Comparison of ENCODE assay signal across 8 mouse cellular contexts in the genomic region with DNA sequence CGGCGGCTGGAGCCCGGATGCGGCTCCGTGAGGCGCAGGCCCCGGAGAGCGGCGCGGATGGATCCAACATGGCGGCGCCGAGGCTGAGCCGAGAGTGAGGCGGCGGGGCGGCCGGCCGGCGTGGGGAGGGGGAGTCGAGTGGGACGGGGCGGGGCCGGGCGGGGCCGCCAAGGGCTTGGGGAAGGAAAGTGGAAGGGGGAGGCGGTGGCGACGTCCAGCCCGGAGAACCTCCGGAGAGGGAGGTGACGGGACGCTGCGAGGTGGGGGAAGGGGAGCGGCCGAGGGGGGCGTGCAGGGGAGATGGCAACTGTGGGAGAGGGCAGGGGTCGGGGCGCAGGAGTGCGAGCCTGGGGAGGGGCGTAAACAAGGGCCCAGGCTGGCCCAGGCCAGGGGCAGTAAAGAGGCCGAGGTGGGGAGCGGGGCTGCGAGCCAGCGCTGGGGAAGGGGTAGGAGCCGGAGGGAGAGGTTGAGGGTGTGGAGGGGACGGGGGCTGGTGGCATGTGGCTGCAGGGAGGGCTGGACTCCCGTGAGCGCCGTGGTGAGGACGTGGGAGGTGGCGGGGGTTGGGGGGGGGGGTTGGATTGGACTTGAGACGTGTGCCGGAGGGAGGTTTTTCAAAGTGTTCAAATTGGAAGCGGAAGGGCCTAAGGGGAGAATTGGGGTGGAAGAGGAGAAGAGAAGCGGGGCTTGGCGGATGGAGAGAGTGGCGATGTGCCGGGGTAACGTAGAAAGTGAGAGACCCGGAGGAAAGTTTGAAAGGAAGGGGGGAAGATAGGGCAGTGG. TPM values are rescaled to one million over a fixed set of nuclear protein-coding genes. Genes with fewer than 3 reads are reported as not detected.
A peak's percentile ranks its signal among the peaks of the same experiment; 100 is the strongest.
DNase-seq lines count a peak whose midpoint lies in the region; ATAC-seq and TF ChIP-seq lines count a peak whose summit lies in the region.

No protein-coding gene starts in this region.

- TF ChIP-seq EP300 in heart, postnatal 0 days (IDR thresholded peaks at IDR 0.05; ENCODE audit: low read depth) = no peak

- H3K36me3 ChIP-seq in heart, postnatal 0 days (replicated peaks; ENCODE audit: control insufficient read depth, insufficient read depth, low read length) = peaks cover 4% of the 10 kb centered on the region; the same call in 1 of the 2 replicates
- peaks cover 20% of the 10 kb centered on the region; the same call in 1 of the 2 replicates for H3K36me3 ChIP-seq in limb, embryonic 12.5 days
- peaks cover 11% of the 10 kb centered on the region; the same call in 1 of the 2 replicates for H3K36me3 ChIP-seq in midbrain, postnatal 0 days (ENCODE audit: insufficient read depth, low read length)

- no peaks in the 10 kb centered on the region for H3K9me3 ChIP-seq in heart, postnatal 0 days (replicated peaks; ENCODE audit: control insufficient read depth, low read length)
- no peaks in the 10 kb centered on the region for H3K9me3 ChIP-seq in limb, embryonic 12.5 days
- no peaks in the 10 kb centered on the region for H3K9me3 ChIP-seq in midbrain, postnatal 0 days (ENCODE audit: low read length)

- ATAC-seq in heart, postnatal 0 days (ENCODE audit: insufficient read depth, low read depth) = peak; percentile 80
- peak; percentile 87 for ATAC-seq in limb, embryonic 12.5 days (ENCODE audit: insufficient number of reproducible peaks, insufficient read depth, low FRiP score, low TSS enrichment, low read depth)
- peak; percentile 88 for ATAC-seq in midbrain, postnatal 0 days (ENCODE audit: low FRiP score)

- peak overlapping the region; percentile 70 for H3K4me2 ChIP-seq in heart, postnatal 0 days (ENCODE audit: low read depth, low read length)
- peak overlapping the region; percentile 86 for H3K4me2 ChIP-seq in limb, embryonic 12.5 days
- peak overlapping the region; percentile 80 for H3K4me2 ChIP-seq in midbrain, postnatal 0 days (ENCODE audit: low read depth, low read length, poor library complexity, severe bottlenecking)

- H3K4me3 ChIP-seq in heart, postnatal 0 days (ENCODE audit: low read depth, low read length) = peak overlapping the region; percentile 67
- peak overlapping the region; percentile 77 for H3K4me3 ChIP-seq in limb, embryonic 12.5 days (replicated peaks)
- H3K4me3 ChIP-seq in midbrain, postnatal 0 days (ENCODE audit: low read depth, low read length) = peak overlapping the region; percentile 82

- peak; percentile 56 to 63 for DNase-seq in layer of hippocampus, postnatal 25 days (ENCODE audit: extremely low spot score in 1 of 2, low spot score in 1 of 2)
- no peak for DNase-seq in layer of hippocampus, adult 11-12 months (ENCODE audit: low spot score)
- peak; percentile 56 for DNase-seq in NIH3T3 (ENCODE audit: low read depth)
- DNase-seq in embryo, embryonic 11 days = peak; percentile 95
- peak; percentile 13 for DNase-seq in heart, postnatal 0 days (ENCODE audit: low spot score)
- DNase-seq in midbrain, postnatal 0 days (ENCODE audit: low spot score) = no peak
- peak; percentile 94 for DNase-seq in yolk sac, embryonic 10.5 days (ENCODE audit: low spot score)

- peaks cover 32% of the 10 kb centered on the region for H3K4me1 ChIP-seq in heart, postnatal 0 days (ENCODE audit: control insufficient read depth, insufficient read depth)
- peaks cover 25% of the 10 kb centered on the region for H3K4me1 ChIP-seq in limb, embryonic 12.5 days (replicated peaks)
- H3K4me1 ChIP-seq in midbrain, postnatal 0 days (ENCODE audit: insufficient read depth, low read length) = peaks cover 9% of the 10 kb centered on the region

- TF ChIP-seq CTCF in heart, postnatal 0 days (IDR thresholded peaks at IDR 0.05; ENCODE audit: low read depth) = no peak
- no peak for TF ChIP-seq CTCF in midbrain, postnatal 0 days (IDR thresholded peaks at IDR 0.05)

- H3K27me3 ChIP-seq in heart, postnatal 0 days (ENCODE audit: control insufficient read depth, insufficient read depth, low read length) = no peaks in the 10 kb centered on the region
- no peaks in the 10 kb centered on the region for H3K27me3 ChIP-seq in limb, embryonic 12.5 days
- no peaks in the 10 kb centered on the region for H3K27me3 ChIP-seq in midbrain, postnatal 0 days (ENCODE audit: insufficient read depth, low read length)

- peak overlapping the region; percentile 97 for H3K9ac ChIP-seq in heart, postnatal 0 days (replicated peaks; ENCODE audit: low read depth, low read length)
- H3K9ac ChIP-seq in limb, embryonic 12.5 days (replicated peaks) = peak overlapping the region; percentile 93
- peak overlapping the region; percentile 94 for H3K9ac ChIP-seq in midbrain, postnatal 0 days (replicated peaks; ENCODE audit: low read length, poor library complexity, severe bottlenecking)

- H3K27ac ChIP-seq in heart, postnatal 0 days (ENCODE audit: low read depth) = peak overlapping the region; percentile 99
- H3K27ac ChIP-seq in limb, embryonic 12.5 days = peak overlapping the region; percentile 99
- H3K27ac ChIP-seq in midbrain, postnatal 0 days (ENCODE audit: low read depth, low read length) = peak overlapping the region; percentile 92

- WGBS in heart, postnatal 0 days = under 1% methylated on average over 57 of the region's 61 CpGs
- under 1% methylated on average over 50 of the region's 61 CpGs for WGBS in limb, embryonic 12.5 days
- 1% methylated on average over 46 of the region's 61 CpGs for WGBS in midbrain, postnatal 0 days

RNA-seq across cellular contexts. Expression of a gene that starts 0.7 kb away (rescaled TPM):
- total RNA-seq in layer of hippocampus, postnatal 25 days (2021) = 10 to 100 TPM; 34.6 to 35.4 TPM
- 20.8 and 27.1 TPM in 2 replicates for total RNA-seq in heart, postnatal 0 days (2014; rRNA removed; ENCODE audit: low replicate concordance)
- polyA plus RNA-seq in heart, postnatal 0 days (2015; fragmentation: Nextera tagmentation; extraction: Ambion mirVana) = 30.0 and 31.7 TPM in 2 replicates
- 59.2 and 62.9 TPM in 2 replicates for polyA plus RNA-seq in limb, embryonic 12.5 days (2016; fragmentation: Nextera tagmentation; extraction: Ambion mirVana)
- 29.8 and 42.1 TPM in 2 replicates for total RNA-seq in midbrain, postnatal 0 days (2014; rRNA removed)
- 38.9 and 40.3 TPM in 2 replicates for polyA plus RNA-seq in midbrain, postnatal 0 days (2015; fragmentation: Nextera tagmentation; extraction: Ambion mirVana)

RNA-seq across cellular contexts. Expression of a gene that starts 15.8 kb away (rescaled TPM):
- 10 to 100 TPM; 45.7 to 47.3 TPM for total RNA-seq in layer of hippocampus, postnatal 25 days (2021)
- total RNA-seq in heart, postnatal 0 days (2014; rRNA removed; ENCODE audit: low replicate concordance) = 39.6 and 41.5 TPM in 2 replicates
- polyA plus RNA-seq in heart, postnatal 0 days (2015; fragmentation: Nextera tagmentation; extraction: Ambion mirVana) = 31.4 and 35.2 TPM in 2 replicates
- polyA plus RNA-seq in limb, embryonic 12.5 days (2016; fragmentation: Nextera tagmentation; extraction: Ambion mirVana) = 43.8 and 43.9 TPM in 2 replicates
- 42.5 and 44.0 TPM in 2 replicates for total RNA-seq in midbrain, postnatal 0 days (2014; rRNA removed)
- polyA plus RNA-seq in midbrain, postnatal 0 days (2015; fragmentation: Nextera tagmentation; extraction: Ambion mirVana) = 45.2 and 46.6 TPM in 2 replicates

RNA-seq across cellular contexts. Expression of a gene that starts 15.8 kb away (rescaled TPM):
- total RNA-seq in layer of hippocampus, postnatal 25 days (2021) = 100 to 1,000 TPM; 163 to 173 TPM
- total RNA-seq in heart, postnatal 0 days (2014; rRNA removed; ENCODE audit: low replicate concordance) = 9.3 and 9.7 TPM in 2 replicates
- 81.8 and 94.7 TPM in 2 replicates for polyA plus RNA-seq in heart, postnatal 0 days (2015; fragmentation: Nextera tagmentation; extraction: Ambion mirVana)
- polyA plus RNA-seq in limb, embryonic 12.5 days (2016; fragmentation: Nextera tagmentation; extraction: Ambion mirVana) = 123 and 128 TPM in 2 replicates
- 17.3 and 18.4 TPM in 2 replicates for total RNA-seq in midbrain, postnatal 0 days (2014; rRNA removed)
- 139 and 155 TPM in 2 replicates for polyA plus RNA-seq in midbrain, postnatal 0 days (2015; fragmentation: Nextera tagmentation; extraction: Ambion mirVana)

RNA-seq across cellular contexts. Expression of a gene that starts 31.0 kb away (rescaled TPM):
- total RNA-seq in layer of hippocampus, postnatal 25 days (2021) = 1 to 10 TPM; 6.4 to 9.2 TPM
- total RNA-seq in heart, postnatal 0 days (2014; rRNA removed; ENCODE audit: low replicate concordance) = 0.19 and 3.2 TPM in 2 replicates
- polyA plus RNA-seq in heart, postnatal 0 days (2015; fragmentation: Nextera tagmentation; extraction: Ambion mirVana) = 1.1 TPM in 2 replicates
- polyA plus RNA-seq in limb, embryonic 12.5 days (2016; fragmentation: Nextera tagmentation; extraction: Ambion mirVana) = 2.0 and 2.2 TPM in 2 replicates
- 4.0 and 4.5 TPM in 2 replicates for total RNA-seq in midbrain, postnatal 0 days (2014; rRNA removed)
- polyA plus RNA-seq in midbrain, postnatal 0 days (2015; fragmentation: Nextera tagmentation; extraction: Ambion mirVana) = 6.3 and 6.4 TPM in 2 replicates

RNA-seq across cellular contexts. Expression of a gene that starts 34.8 kb away (rescaled TPM):
- 100 to 1,000 TPM; 105 to 116 TPM for total RNA-seq in layer of hippocampus, postnatal 25 days (2021)
- 74.9 and 140 TPM in 2 replicates for total RNA-seq in heart, postnatal 0 days (2014; rRNA removed; ENCODE audit: low replicate concordance)
- 109 and 113 TPM in 2 replicates for polyA plus RNA-seq in heart, postnatal 0 days (2015; fragmentation: Nextera tagmentation; extraction: Ambion mirVana)
- polyA plus RNA-seq in limb, embryonic 12.5 days (2016; fragmentation: Nextera tagmentation; extraction: Ambion mirVana) = 108 and 111 TPM in 2 replicates
- 83.7 and 87.9 TPM in 2 replicates for total RNA-seq in midbrain, postnatal 0 days (2014; rRNA removed)
- 128 and 132 TPM in 2 replicates for polyA plus RNA-seq in midbrain, postnatal 0 days (2015; fragmentation: Nextera tagmentation; extraction: Ambion mirVana)

Comparison
In these comparisons a context has a peak if more than half of its experiments do, and no peak if none do; other contexts are left out.
1. DNase-seq: peak in layer of hippocampus, postnatal 25 days (2 of 2), NIH3T3 (single experiment), embryo, embryonic 11 days (single experiment), heart, postnatal 0 days (single experiment) and yolk sac, embryonic 10.5 days (single experiment); none in layer of hippocampus, adult 11-12 months (single experiment) and midbrain, postnatal 0 days (single experiment).
2. Peak in every context shown above with its lines, with median percentiles within 50 percentile points of each other: ATAC-seq, H3K27ac ChIP-seq, H3K4me2 ChIP-seq, H3K4me3 ChIP-seq and H3K9ac ChIP-seq.